Mouse (Mus musculus): ENCODE data around the gene Fkbp1b.
"Not testable (repeated sequence)": the region's sequence is repeated elsewhere in the genome, so short reads cannot be mapped to it uniquely, and the experiment has no call there.

Fkbp1b gene

DNA sequence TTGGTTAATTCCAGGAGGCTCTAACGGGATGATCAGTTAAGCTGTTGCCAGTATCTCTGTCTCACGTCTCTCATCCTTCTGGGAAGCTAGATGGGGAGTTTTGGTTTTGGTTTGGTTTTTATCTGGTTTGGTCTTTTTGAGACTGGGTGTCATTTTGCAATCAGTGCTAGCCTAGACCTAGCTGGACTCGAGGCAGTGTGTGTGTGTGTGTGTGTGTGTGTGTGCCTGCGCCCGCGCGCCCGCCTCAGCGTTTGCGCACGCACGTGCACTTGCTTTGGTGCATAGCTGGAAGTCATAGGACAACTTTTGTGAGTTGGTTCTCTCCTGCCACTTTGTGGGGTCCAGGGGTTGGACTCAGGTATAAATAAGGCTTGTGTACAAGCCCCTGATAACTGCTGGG, 2.4 kb upstream of the Fkbp1b start:
- peak; percentile 54 for DNase-seq (ENCODE audit: low read depth, low spot score)

DNA sequence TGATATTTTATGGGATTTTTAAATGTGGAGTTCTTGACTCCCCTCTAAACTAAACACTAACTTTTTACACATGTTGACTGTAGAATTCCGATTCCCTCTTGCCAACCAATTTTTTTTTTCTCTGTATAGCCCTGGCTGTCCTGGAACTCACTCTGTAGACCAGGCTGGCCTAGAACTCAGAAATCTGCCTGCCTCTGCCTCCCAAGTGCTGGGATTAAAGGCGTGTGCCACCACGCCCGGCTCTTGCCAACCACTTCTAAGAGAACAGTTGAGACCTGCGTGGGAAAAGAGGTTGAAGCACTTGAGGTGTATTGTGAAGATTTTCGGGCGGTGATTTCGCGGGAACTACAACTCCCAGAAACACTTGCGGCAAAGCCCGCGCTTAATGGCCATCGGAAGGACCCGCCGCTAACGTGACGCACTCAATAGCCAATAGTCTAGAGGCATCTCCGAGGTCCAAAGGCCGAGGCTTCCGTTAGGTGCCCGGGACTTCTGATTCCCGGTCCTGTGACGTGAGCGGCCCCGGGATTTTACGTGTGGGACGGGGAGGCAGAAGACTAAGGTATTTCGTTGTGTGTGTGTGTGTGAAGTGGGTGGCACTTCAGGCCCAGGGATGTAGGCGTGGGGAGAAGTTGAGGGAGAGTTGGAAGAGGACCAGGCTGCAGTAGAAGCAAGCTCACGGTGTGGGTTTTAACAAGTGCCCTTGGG, 1.7 kb upstream of the Fkbp1b start, which contains the start of gene Wdcp:
Gene Wdcp (plus strand): TSS at position 414 of the 708 bp plus-strand sequence.
- DNase-seq (ENCODE audit: low read depth, low spot score): peak; percentile 97

DNA sequence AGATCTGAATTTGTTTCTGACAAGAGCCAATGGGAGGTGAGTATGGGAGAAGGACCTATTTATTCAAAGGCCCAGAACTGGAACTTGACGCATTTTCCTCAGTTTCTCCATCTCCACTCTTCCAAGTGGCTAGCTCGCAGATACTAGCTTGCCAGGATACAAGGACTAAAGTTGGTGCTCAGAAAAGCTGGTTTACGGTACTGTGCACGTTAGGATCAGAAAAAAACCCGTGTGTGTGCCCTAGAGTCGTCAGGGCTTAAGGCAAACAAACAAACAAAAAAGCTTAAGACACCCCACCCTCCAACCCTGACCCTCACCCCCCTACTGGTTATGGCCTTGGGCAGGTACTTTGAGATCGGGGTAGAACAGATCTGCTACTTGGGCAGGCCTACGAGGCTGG, 1.1 kb upstream of the Fkbp1b start:
- no peak for DNase-seq (ENCODE audit: low read depth, low spot score)

DNA sequence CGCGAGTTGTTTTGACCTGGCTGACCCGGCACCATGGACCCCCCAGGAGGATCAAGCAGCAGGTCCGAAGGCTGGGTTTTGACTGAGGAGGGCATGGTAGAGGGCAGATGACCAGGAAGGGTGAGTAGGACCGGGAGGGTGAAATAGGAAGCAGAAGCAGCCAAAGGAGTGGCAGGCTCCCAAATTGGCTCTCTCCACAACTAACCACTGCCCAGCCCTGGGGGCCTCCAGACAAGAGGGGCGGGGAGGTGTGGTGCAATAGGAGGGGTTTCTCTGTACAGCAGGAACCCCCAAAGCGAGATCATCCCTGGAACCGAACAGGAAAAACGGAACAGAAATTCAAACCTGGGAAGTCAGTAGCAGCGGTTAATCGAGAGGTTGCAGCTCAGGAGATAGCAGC, 650 bp downstream of the Fkbp1b start:
- peak; percentile 12 for DNase-seq (ENCODE audit: low read depth, low spot score)

DNA sequence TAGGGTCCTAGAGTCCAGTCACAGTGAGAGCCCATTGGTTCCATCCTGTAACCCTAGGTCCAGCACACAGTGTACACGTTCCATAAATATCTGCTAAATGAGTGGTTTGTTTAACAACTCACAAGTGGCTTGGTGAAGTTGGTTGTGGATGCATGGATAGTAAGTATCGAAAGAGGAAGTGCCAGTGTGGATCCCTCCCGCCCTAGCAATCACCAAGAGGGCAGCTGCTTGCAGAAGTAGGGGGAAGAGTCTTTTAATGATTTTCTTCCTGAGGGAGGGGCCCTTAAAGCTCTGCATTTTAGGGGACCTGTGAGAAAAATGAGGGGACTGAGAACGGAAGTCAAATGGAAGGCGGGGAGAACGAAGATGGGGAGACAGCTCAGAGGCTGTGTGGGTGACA, 1.4 kb downstream of the Fkbp1b start:
- no peak for DNase-seq (ENCODE audit: low read depth, low spot score)

DNA sequence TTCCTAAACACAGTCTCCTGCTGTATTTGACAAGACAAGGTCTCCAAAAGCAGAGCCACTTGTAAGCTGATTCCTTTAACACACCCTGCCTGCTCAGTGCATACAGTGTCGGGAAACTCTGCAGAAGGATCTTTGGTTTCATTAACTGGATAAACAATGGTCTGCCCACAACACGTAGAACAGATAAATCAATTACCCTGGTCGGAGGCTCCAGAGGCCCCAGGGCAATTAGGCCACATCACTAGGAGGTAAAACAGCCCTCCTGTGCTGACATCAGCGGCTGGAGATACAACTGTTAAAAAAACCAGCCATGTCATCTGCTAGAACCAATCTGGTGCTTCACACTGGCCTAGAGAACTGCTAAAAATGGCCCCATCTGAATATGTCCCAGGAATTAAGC, 4.4 kb downstream of the Fkbp1b start:
- DNase-seq (ENCODE audit: low read depth, low spot score): no peak

DNA sequence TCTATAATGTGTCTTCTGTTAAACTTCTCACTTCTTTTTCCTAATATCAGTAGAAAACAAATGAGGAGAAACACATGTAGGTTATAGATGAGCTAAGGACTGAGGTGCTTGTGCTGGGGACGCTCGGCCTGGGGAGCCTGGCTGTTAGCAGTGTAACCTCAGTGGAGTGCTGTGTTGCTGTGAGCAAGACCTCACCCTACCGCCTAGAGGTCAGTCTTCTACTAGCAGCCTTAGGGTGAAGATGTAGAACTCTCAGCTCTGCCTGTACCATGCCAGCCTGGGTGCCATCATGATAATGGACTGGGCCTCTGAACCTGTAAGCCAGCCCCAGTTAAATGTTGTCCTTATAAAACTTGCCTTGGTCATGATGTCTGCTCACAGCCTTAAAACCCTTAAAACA, 14.1 kb downstream of the Fkbp1b start:
- DNase-seq (ENCODE audit: low read depth, low spot score): no peak

DNA sequence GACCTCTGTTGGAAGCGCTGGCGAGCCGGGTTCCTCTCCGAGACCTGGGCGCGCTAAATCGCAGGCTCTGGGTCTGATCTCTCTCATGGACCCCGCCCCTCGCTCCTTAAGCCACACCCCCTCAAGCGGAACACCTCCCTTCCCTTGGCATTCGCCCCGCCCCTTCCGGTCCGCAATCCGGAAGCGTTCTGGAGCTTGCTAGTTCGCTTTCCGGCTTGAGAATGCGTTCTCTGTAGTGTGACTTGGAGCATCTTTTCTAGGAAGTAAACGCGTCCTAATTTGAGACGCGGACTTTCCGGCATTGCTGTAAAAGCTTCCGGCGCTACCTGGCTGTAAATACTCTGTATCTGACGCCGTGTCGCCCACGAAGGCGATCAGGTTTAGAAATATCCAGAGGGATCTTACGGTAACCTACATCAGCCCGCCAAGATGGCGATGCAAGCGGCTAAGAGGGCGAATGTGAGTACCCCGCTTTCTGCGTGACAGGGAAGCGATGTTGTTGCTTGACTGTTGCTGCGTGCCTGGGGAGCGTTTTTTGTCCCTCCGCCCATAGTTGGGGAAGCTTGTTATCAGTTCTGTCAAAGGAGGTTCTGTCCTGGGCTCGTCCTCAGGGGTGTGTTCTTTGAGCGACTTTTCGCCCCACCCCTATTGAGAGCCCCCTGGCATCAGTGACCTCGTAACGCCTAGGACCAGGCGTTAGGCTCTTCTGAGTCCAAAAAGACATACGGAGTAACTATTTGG, 23.9 kb downstream of the Fkbp1b start, which contains the start of gene Sf3b6:
Gene Sf3b6 (plus strand): TSS at position 184 of the 741 bp plus-strand sequence.
- DNase-seq (ENCODE audit: low read depth, low spot score): peak; percentile 98

DNA sequence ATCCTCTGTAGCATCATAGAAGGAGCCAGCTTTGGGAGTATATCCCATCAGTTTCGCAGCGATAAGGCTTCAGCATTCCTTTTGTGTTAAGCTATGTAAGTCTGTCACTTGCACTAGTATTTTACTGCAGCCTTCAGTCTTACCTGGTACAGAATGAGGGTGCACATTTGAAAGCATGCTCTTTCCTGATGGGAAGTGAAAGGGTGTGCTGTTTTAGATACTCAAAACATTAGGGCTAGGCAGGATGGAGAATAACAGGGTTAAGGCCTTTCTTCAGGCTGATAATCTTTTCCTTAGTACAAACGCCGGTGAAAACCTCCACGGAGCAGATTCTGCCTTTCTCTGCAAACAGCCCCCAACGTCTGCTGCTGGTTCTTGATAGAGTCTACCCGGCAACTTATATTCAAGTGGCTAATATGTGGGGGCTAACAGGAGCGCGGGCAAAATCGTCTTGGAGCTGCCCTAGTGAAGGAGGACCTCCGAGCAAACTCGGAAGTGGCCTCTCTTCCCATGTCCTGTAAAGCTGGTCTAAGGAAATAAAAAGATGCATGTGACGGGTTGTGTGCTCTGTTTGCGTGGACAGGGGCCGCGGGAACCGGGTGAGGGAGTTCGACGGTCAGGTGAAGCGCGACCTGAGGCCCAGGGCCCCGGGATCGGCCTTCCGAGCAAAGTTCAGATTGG, 24.6 kb downstream of the Fkbp1b start:
- DNase-seq (ENCODE audit: low read depth, low spot score): no peak

DNA sequence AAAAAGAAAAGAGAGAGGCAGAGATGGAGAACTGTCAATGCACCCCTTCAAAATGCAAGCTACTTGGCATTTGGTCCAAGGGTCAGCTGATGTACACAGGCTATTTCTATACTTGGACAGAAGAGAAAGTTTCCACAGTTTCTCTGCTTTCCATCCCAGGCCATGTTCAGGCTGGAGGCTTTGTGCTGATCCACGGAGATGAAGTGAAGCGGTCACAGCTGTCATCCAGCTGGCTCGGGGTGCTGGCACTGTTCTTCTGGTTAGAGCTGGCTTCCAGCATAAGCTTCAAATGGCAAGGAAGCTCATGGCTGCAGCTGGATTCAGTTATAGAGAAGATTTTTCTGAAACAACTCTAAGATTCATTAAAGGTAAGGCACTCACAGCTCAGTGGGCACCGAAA, 27.8 kb downstream of the Fkbp1b start:
- DNase-seq (ENCODE audit: low read depth, low spot score): peak; percentile 10

DNA sequence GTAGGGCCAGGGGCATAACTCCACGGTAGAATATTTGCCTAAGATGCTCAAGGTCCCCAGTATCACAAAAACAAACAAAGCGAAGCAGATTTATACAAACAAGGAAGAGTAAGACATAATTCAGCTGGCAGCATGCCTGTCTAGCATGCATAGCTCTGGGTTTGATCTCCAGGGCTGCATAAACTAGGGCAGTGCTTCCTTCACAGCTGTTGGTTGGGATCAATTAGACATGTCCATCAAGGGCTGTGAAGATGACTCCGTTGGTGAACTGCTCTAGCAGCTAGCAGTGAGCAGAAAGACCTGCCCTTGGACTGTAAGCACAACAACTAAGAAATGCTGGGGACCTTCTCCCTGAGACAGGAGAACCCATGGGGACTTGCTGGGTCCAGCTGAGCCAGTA, 29.7 kb downstream of the Fkbp1b start:
- no peak for DNase-seq (ENCODE audit: low read depth, low spot score)

DNA sequence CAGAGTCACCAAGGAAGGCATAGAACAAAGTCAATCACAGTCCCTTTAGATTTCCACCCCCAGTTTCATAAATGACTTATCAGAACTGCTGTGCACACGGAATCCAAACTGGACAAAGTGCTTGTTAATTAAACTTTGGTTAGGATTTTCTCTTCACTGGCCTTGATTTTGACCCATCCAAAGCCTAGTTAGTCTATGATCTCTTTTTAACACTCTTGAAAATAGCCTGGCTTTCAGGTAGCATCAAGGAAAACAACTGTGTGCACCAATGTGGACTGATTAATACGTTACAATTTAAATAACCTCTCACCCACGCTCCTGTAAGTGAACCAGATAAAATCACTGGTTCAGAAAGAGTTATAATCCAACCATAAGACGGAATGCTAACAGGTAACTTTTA, 30.4 kb downstream of the Fkbp1b start:
- DNase-seq (ENCODE audit: low read depth, low spot score): no peak

DNA sequence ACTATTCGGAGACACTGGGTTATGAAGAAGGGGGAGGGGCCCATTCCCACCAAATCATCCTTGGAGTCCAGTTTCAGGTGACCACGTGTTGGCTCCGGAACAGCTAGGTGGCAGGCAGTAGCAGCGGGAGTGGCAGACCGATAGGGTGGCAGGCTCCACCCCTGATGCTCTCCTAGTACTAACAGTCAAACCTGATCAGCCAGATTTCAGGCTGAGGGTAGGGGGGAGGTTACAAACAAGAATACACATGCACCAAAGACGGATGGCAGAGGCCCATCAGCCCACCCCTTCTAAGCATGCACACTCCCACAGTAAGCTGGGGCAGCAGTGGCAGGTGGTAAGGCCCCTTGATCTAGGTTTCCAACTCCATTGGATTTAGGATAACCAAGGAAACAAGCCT, 43.9 kb downstream of the Fkbp1b start:
- not testable (repeated sequence) for DNase-seq (ENCODE audit: low read depth, low spot score)

DNA sequence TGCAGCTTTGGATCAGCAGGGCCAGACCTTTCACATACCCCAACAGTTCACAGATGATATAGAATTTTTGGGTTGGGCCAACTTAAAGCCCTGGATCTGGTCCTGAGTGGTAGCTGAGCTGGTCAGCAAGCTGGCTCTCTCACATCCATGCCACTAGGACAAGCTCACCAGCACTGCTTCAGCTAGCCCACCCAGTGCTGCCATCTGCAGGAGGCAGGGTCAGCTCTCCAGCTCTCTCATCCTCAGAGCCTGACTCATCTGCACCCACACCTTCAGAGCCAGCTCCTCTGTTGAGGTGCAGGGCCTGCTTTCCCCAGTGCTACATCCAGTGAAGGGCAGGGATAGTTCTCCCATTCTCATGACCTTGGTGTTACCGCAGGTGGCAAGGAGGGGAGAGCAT, 47.7 kb downstream of the Fkbp1b start:
- peak; percentile 72 for DNase-seq (ENCODE audit: low read depth, low spot score)

DNA sequence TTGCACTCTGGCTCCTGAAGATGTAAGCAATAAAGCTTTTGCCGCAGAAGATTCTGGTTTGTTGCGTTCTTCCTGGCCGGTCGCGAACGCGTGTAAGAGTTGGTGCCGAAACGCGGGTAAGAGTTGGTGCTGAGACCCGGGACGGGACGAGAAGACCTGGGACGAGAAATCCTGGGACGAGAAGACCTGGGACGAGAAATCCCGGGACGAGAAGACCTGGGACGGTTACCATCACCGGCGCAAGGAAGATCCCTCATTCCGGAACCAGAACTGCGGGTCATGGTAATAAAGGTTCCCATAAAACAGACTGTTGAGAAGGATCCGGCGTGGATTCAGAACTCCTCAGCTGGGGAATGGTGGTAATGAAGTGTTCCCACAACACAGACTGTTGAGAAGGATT, 53.3 kb downstream of the Fkbp1b start:
- not testable (repeated sequence) for DNase-seq (ENCODE audit: low read depth, low spot score)

DNA sequence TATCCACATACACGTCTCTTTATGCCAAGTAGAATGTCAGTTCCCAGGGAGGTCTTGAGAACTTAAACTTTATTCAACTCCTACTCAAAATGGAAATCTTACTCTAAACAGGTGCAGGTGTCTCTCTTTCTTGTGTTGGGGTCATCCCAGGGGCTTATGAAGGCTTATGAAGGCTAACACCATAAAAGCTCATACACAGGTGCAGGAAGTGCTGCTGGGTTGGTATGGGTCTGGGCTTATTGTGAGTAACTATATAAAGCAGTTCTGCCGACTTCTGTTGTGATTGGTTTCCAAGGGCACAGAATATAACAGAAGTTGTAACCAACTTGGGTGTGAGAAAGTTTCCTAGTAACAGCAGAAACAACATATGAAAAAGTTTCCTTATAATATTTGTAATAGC, 56.9 kb downstream of the Fkbp1b start:
- DNase-seq (ENCODE audit: low read depth, low spot score): no peak

DNA sequence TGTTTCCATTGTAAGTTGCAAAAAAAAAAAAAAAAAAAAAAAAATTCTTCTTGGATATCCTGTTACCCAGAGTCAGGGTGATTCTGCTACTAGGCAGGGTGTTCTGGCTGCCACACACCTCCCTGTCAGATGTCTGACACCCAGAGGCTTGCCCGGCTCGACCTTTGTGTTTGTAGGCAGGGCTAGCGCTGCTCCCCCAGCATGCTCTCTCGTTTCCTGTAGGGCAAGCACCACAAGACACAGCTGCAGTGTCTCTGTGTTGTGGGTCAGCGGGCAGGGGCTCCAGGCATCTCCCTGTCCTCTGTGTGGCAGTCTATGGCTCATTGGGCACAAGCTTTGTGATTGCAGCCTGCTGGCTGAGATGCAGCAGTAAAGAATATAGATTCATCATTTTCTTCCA, 57.8 kb downstream of the Fkbp1b start:
- DNase-seq (ENCODE audit: low read depth, low spot score): no peak
